Mouse (Mus musculus): ENCODE results near the gene Fcgr4. TPM values are rescaled to one million over a fixed set of nuclear protein-coding genes. Genes with fewer than 3 reads are reported as not detected.
A peak's percentile ranks its signal among the peaks of the same experiment; 100 is the strongest.

Gene Fcgr4
- polyA plus RNA-seq, 1 experiment from 2014 or later = 0.18 TPM

DNA sequence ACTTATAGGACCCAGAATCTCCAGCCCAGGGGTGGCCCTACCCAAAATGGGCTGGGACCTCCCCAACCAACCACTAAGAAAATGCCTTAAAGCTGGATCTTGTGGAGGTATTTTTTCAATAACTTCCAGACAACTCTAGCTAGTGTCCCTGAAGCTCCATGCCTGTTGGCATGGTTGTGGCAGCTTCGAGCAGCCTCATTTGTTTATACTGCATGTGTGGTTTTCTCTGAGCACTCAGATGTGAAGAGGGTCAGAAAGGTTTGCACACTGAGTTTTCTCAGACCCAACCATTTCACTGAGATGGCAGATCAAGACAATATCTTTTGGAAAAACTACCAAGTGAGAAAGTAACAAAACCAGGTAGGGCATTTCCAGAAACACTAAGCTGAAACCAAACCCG, 36.4 kb upstream of the Fcgr4 start:
- WGBS = 79% methylated on average over 2 of the region's 2 CpGs
- Histone ChIP-seq H3K9ac (ENCODE audit: low read length) (no peak overlapping the region), H3K36me3 (ENCODE audit: control insufficient read depth, insufficient read depth, low read length) (no peaks in the 10 kb centered on the region), H3K27ac (ENCODE audit: low read depth, low read length) (no peak overlapping the region), H3K9me3 (ENCODE audit: control insufficient read depth, low read length) (no peaks in the 10 kb centered on the region), H3K27me3 (ENCODE audit: control insufficient read depth, insufficient read depth, low read length) (no peaks in the 10 kb centered on the region), H3K4me1 (ENCODE audit: control insufficient read depth, insufficient read depth, low read length) (no peaks in the 10 kb centered on the region), H3K4me2 (no peak overlapping the region), H3K4me3 (ENCODE audit: low read depth, low read length) (no peak overlapping the region)
- DNase-seq (ENCODE audit: low spot score, missing footprints) (no peak), ATAC-seq (ENCODE audit: low FRiP score) (no peak)

DNA sequence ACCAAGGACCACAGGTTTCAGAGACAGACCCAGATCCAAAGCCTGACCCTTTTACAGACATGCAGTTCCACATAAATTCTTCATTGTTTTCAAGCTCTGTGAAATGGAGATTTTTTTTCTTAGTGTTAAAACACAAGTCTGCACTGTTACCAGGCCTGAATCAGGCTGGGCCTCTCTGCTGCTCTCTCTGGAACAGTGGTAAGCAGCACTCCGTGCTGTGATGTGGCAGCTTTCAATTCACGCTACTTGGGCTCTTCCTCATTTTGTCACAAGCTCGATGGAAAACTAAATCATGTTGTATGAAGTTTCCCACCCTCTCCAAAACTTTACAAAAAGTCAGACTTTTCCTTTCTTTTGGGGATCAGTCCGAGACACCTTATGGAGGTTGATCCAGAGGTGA, 35.7 kb upstream of the Fcgr4 start:
- DNase-seq (ENCODE audit: low spot score, missing footprints) = no peak
- no peak overlapping the region for H3K4me2 ChIP-seq
- no peak overlapping the region for H3K27ac ChIP-seq (ENCODE audit: low read depth, low read length)
- no peak overlapping the region for H3K4me3 ChIP-seq (ENCODE audit: low read depth, low read length)
- no peaks in the 10 kb centered on the region for H3K36me3 ChIP-seq (ENCODE audit: control insufficient read depth, insufficient read depth, low read length)
- ATAC-seq (ENCODE audit: low FRiP score) = no peak
- no peaks in the 10 kb centered on the region for H3K27me3 ChIP-seq (ENCODE audit: control insufficient read depth, insufficient read depth, low read length)
- WGBS = 84% methylated on average over 4 of the region's 4 CpGs
- H3K9ac ChIP-seq (ENCODE audit: low read length) = no peak overlapping the region
- H3K9me3 ChIP-seq (ENCODE audit: control insufficient read depth, low read length) = no peaks in the 10 kb centered on the region
- no peaks in the 10 kb centered on the region for H3K4me1 ChIP-seq (ENCODE audit: control insufficient read depth, insufficient read depth, low read length)

DNA sequence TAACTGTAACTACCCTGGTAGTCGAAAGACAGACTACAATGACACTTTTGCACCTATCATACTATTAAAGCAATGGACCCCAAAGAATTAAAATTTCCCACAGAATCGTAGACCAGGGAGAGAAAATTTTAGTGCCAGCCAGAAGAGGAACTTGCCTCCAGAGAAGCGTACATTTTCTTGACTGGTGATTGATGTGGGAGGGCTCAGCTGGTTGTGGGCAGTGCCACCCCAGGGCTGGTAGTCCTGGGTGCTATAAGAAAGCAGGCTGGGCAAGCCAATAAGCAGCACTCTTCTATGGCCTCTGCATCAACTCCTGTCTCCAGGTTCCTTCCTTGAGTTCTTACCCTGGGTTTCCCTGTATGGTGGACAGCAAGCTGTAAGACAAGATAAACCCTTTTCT, 33.6 kb upstream of the Fcgr4 start:
- no peak overlapping the region for H3K4me2 ChIP-seq
- no peaks in the 10 kb centered on the region for H3K4me1 ChIP-seq (ENCODE audit: control insufficient read depth, insufficient read depth, low read length)
- no peaks in the 10 kb centered on the region for H3K9me3 ChIP-seq (ENCODE audit: control insufficient read depth, low read length)
- WGBS = 91% methylated on average over 3 of the region's 3 CpGs
- H3K9ac ChIP-seq (ENCODE audit: low read length) = no peak overlapping the region
- H3K36me3 ChIP-seq (ENCODE audit: control insufficient read depth, insufficient read depth, low read length) = no peaks in the 10 kb centered on the region
- no peak overlapping the region for H3K4me3 ChIP-seq (ENCODE audit: low read depth, low read length)
- no peak for DNase-seq (ENCODE audit: low spot score, missing footprints)
- H3K27me3 ChIP-seq (ENCODE audit: control insufficient read depth, insufficient read depth, low read length) = no peaks in the 10 kb centered on the region
- no peak overlapping the region for H3K27ac ChIP-seq (ENCODE audit: low read depth, low read length)
- ATAC-seq (ENCODE audit: low FRiP score) = no peak

DNA sequence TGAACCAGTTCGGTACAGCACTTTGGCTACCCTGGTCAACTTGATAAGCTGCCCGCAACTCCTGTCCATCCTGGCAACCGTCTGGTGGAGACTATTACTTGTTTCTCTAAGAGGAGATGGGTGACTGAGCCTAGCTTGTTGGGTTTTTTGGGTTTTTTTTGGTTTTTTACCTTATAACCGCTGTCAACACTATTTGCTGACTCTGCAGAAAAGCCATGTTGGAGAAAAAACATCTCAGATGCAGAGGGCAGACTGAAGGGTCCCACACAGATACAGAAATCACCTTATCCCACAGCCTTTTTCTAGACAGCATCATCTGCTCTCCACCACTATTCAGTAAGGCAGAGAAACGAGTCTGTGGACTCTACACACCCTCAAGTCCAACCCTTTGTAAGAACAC, 32.9 kb upstream of the Fcgr4 start:
- Histone ChIP-seq H3K27ac (ENCODE audit: low read depth, low read length) (no peak overlapping the region), H3K9ac (ENCODE audit: low read length) (no peak overlapping the region), H3K4me3 (ENCODE audit: low read depth, low read length) (no peak overlapping the region), H3K9me3 (ENCODE audit: control insufficient read depth, low read length) (no peaks in the 10 kb centered on the region), H3K4me1 (ENCODE audit: control insufficient read depth, insufficient read depth, low read length) (no peaks in the 10 kb centered on the region), H3K27me3 (ENCODE audit: control insufficient read depth, insufficient read depth, low read length) (no peaks in the 10 kb centered on the region), H3K36me3 (ENCODE audit: control insufficient read depth, insufficient read depth, low read length) (no peaks in the 10 kb centered on the region), H3K4me2 (no peak overlapping the region)
- ATAC-seq (ENCODE audit: low FRiP score) (no peak), DNase-seq (ENCODE audit: low spot score, missing footprints) (no peak)
- 86% methylated on average over 5 of the region's 5 CpGs for WGBS

DNA sequence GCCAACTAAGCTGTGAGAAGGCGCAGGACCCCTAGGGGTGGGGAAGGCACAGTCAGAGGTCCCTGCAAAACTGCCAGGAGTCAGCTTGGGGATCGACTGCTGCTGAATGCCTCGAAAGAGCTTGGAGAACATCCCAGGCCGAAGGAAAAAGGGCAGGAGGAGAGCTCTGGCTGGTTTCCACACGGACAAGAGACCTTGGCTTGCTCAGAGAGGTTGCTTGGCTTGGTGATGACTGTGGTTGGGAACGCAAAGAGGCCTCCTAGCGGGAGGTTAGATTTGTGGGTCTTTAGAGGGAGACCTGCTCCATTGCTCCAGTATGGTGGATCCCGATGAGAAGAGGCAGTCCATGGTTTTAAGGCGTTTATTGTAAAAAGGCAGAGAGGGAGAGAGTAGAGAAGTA, 29.1 kb upstream of the Fcgr4 start:
- Histone ChIP-seq H3K9me3 (ENCODE audit: control insufficient read depth, low read length) (no peaks in the 10 kb centered on the region), H3K27ac (ENCODE audit: low read depth, low read length) (no peak overlapping the region), H3K4me1 (ENCODE audit: control insufficient read depth, insufficient read depth, low read length) (no peaks in the 10 kb centered on the region), H3K27me3 (ENCODE audit: control insufficient read depth, insufficient read depth, low read length) (no peaks in the 10 kb centered on the region), H3K4me3 (ENCODE audit: low read depth, low read length) (no peak overlapping the region), H3K4me2 (no peak overlapping the region), H3K36me3 (ENCODE audit: control insufficient read depth, insufficient read depth, low read length) (no peaks in the 10 kb centered on the region), H3K9ac (ENCODE audit: low read length) (no peak overlapping the region)
- DNase-seq (ENCODE audit: low spot score, missing footprints) (no peak), ATAC-seq (ENCODE audit: low FRiP score) (no peak)
- WGBS = 73% methylated on average over 9 of the region's 9 CpGs

DNA sequence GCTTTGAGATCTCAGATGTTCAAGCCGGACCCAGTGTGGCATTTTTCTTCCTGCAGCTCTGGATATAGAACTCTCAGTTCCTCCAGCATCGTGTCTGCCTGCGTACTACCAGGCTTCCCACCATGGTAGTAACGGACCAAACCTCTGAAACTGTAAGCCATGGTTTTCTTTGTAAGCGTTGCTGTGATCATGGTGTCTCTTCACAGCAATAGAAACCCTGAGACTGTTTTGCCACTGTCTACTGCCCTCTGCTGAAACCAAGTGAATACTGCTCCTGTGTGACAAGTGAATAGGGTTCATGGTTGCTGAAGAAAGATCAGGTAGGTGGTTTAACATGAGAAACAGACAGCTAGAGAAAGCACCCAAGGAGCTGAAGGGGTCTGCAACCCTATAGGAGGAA, 26.2 kb upstream of the Fcgr4 start:
- DNase-seq (ENCODE audit: low spot score, missing footprints) = no peak
- WGBS = 67% methylated on average over 5 of the region's 5 CpGs

DNA sequence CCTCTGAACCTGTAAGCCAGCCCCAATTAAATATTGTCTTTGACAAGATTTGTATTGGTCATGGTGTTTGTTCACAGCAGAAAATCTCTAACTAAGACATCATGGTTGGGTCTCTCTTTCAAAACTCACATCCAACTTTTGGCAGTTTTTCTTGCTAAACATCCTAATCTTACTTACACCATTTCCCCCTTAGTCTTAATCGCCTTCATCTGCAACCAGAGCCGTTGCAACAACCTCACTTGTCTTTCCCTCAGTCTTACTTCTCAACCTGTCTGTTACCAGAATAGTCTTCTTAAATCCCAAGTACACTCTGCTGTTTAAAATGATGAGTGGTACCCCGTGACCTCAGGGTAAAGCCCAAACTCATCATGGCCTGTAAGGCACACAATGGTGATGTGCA, 22.7 kb upstream of the Fcgr4 start:
- no peaks in the 10 kb centered on the region for H3K4me1 ChIP-seq (ENCODE audit: control insufficient read depth, insufficient read depth, low read length)
- H3K9me3 ChIP-seq (ENCODE audit: control insufficient read depth, low read length) = no peaks in the 10 kb centered on the region
- no peak for ATAC-seq (ENCODE audit: low FRiP score)
- no peak overlapping the region for H3K4me2 ChIP-seq
- H3K36me3 ChIP-seq (ENCODE audit: control insufficient read depth, insufficient read depth, low read length) = no peaks in the 10 kb centered on the region
- no peaks in the 10 kb centered on the region for H3K27me3 ChIP-seq (ENCODE audit: control insufficient read depth, insufficient read depth, low read length)
- 87% methylated on average over 3 of the region's 3 CpGs for WGBS
- H3K4me3 ChIP-seq (ENCODE audit: low read depth, low read length) = no peak overlapping the region
- no peak overlapping the region for H3K27ac ChIP-seq (ENCODE audit: low read depth, low read length)
- DNase-seq (ENCODE audit: low spot score, missing footprints) = no peak
- no peak overlapping the region for H3K9ac ChIP-seq (ENCODE audit: low read length)

More for the DNA sequence above, 26.2 kb upstream of the Fcgr4 start:
- no peak overlapping the region for H3K9ac ChIP-seq (ENCODE audit: low read length)
- H3K9me3 ChIP-seq (ENCODE audit: control insufficient read depth, low read length) = no peaks in the 10 kb centered on the region
- H3K27me3 ChIP-seq (ENCODE audit: control insufficient read depth, insufficient read depth, low read length) = no peaks in the 10 kb centered on the region
- H3K4me3 ChIP-seq (ENCODE audit: low read depth, low read length) = no peak overlapping the region
- ATAC-seq (ENCODE audit: low FRiP score) = no peak
- H3K4me2 ChIP-seq = no peak overlapping the region
- no peak overlapping the region for H3K27ac ChIP-seq (ENCODE audit: low read depth, low read length)
- H3K4me1 ChIP-seq (ENCODE audit: control insufficient read depth, insufficient read depth, low read length) = no peaks in the 10 kb centered on the region
- H3K36me3 ChIP-seq (ENCODE audit: control insufficient read depth, insufficient read depth, low read length) = no peaks in the 10 kb centered on the region

DNA sequence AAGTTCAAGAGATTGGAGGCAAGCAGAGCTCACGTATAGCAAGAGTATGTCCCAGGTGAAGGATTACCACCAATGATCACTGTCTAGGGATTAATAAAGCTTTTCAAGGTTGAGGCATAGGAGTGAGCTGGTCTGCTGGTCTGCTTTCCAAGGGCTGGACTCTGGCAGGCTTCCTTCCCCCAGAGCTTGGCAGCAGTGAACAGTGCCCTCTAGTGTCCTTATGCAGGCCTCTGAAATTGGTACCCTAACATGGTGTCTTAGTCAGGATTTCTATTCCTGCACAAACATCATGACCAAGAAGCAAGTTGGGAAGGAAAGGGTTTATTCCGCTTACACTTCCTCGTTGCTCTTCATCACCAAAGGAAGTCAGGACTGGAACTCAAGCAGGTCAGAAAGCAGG, 22.0 kb upstream of the Fcgr4 start:
- no peaks in the 10 kb centered on the region for H3K27me3 ChIP-seq (ENCODE audit: control insufficient read depth, insufficient read depth, low read length)
- no peaks in the 10 kb centered on the region for H3K4me1 ChIP-seq (ENCODE audit: control insufficient read depth, insufficient read depth, low read length)
- H3K4me3 ChIP-seq (ENCODE audit: low read depth, low read length) = no peak overlapping the region
- no peak overlapping the region for H3K4me2 ChIP-seq
- H3K27ac ChIP-seq (ENCODE audit: low read depth, low read length) = no peak overlapping the region
- H3K9ac ChIP-seq (ENCODE audit: low read length) = no peak overlapping the region
- DNase-seq (ENCODE audit: low spot score, missing footprints) (peak; percentile 91), ATAC-seq (ENCODE audit: low FRiP score) (no peak)
- no peaks in the 10 kb centered on the region for H3K36me3 ChIP-seq (ENCODE audit: control insufficient read depth, insufficient read depth, low read length)
- no peaks in the 10 kb centered on the region for H3K9me3 ChIP-seq (ENCODE audit: control insufficient read depth, low read length)
- WGBS = 61% methylated on average over 3 of the region's 3 CpGs

DNA sequence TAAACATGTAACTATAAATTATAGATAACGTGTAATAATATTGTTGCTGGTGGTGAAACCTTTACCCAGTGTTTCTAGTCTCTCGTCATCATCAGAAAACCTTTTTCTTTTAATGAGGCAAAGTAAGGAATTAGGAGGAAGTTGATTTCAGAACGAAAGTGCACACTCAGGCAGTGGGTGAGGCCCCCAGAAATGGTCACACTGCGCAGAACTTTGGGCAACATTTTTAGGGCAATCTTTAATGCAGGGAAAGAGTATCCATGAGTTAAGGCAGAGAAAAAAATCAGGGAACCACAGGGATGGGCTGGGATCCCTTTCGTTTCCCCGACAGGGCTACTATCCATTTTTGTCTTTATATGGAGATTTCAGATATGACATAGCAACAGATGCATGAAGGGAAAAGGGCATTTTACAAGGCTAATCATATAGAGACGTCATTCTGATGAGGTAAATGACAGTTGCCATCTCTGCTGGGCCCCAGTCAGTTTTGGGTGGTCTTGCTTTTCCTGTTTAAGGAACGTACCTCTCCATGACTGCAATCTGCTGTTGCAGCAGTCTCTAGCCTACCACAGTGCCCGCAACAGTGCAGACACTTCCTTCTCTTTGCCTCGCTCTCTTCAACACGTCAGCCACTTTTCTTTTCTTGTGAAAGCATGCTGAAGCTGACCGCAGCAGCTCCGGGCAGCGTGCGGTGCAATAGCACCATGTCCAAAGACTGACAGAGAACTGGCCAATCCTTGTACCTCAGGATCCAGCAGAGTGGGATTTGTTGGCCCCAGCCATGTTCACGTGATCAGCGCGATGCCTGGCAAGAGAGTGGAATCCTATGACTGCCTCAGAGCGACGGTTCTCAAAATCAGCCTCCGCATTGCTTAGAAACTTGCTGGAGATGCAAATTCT, 20.7 kb upstream of the Fcgr4 start:
- Histone ChIP-seq H3K4me3 (ENCODE audit: low read depth, low read length) (no peak overlapping the region), H3K4me2 (no peak overlapping the region), H3K27me3 (ENCODE audit: control insufficient read depth, insufficient read depth, low read length) (no peaks in the 10 kb centered on the region), H3K27ac (ENCODE audit: low read depth, low read length) (no peak overlapping the region), H3K36me3 (ENCODE audit: control insufficient read depth, insufficient read depth, low read length) (no peaks in the 10 kb centered on the region), H3K4me1 (ENCODE audit: control insufficient read depth, insufficient read depth, low read length) (no peaks in the 10 kb centered on the region), H3K9me3 (ENCODE audit: control insufficient read depth, low read length) (no peaks in the 10 kb centered on the region), H3K9ac (ENCODE audit: low read length) (no peak overlapping the region)
- WGBS = 66% methylated on average over 21 of the region's 21 CpGs
- DNase-seq (ENCODE audit: low spot score, missing footprints) (no peak), ATAC-seq (ENCODE audit: low FRiP score) (no peak)

Data from midbrain, embryonic 11.5 days (tissue).